Mouse (Mus musculus) midbrain, embryonic 10.5 days (tissue): ENCODE results near the gene Lypd6. TPM values are rescaled to one million over a fixed set of nuclear protein-coding genes. Genes with fewer than 3 reads are reported as not detected.
A peak's percentile ranks its signal among the peaks of the same experiment; 100 is the strongest.

Source experiments
- DNase-seq: peaks from one replicate; pipeline ENCODE4 v3.0.0-alpha.2; 2017; ENCODE audit warnings: low spot score
- H3K27ac ChIP-seq: fragments of 300-500 bp; sonication (generic); replicated peaks from 2 replicates; pipeline ENCODE4 v1.5.1; 2016; ENCODE audit warnings: mild to moderate bottlenecking
- H3K27me3 ChIP-seq: fragments of 300-500 bp; sonication (generic); 2 replicates; pipeline ENCODE4 v1.6.1; 2016; ENCODE audit warnings: low read depth, mild to moderate bottlenecking; ENCODE audit not compliant: poor library complexity, severe bottlenecking
- H3K36me3 ChIP-seq: fragments of 300-500 bp; sonication (generic); 2 replicates; pipeline ENCODE4 v1.6.1; 2016; ENCODE audit warnings: mild to moderate bottlenecking, moderate library complexity
- H3K4me1 ChIP-seq: fragments of 300-500 bp; sonication (generic); 2 replicates; pipeline ENCODE4 v1.6.1; 2016
- H3K4me3 ChIP-seq: fragments of 300-500 bp; sonication (generic); 2 replicates; pipeline ENCODE4 v1.5.1; 2016; ENCODE audit warnings: mild to moderate bottlenecking, moderate library complexity
- H3K9me3 ChIP-seq: fragments of 300-500 bp; sonication (generic); replicated peaks from 2 replicates; pipeline ENCODE4 v1.6.1; 2016; ENCODE audit warnings: mild to moderate bottlenecking
- WGBS: fragments of 180-500 bp; shearing (Covaris S2); methylation state at CpG from one replicate; pipeline ENCODE4 v1.1.7; 2016; 5-methylcytosine and 5-hydroxymethylcytosine counted together
- polyA plus RNA-seq: library from polyadenylated mRNA; unstranded; fragments of >200 nt; fragmentation: Nextera tagmentation; extraction: Ambion mirVana; gene quantifications from 2 replicates; pipeline ENCODE4 v1.2.1, GENCODE M21; 2016

Lypd6 gene
- polyA plus RNA-seq, 1 experiment from 2014 or later, result 4.3 TPM

DNA sequence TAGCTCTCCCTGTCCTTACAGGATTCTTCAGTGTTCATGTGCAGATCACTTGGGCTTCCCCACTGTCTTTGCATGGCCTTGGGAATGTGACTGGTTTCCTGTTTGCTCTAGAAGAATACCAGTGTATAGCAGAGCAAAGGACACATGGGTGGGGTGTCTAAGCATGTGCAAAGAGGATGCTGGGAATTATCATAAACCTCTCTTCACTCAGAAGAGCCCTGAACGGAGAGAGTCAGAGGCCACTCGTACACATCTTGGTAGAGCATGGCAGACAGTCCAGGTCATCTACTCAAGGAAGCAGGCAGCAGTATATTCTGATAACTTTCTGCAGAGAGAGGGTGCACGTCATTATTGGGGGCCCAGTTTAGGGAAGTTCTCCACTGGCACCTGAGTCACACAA, 122.6 kb downstream of the Lypd6 start:
- WGBS, result 84% methylated on average over 3 of the region's 3 CpGs
- Histone ChIP-seq H3K27me3 (no peaks in the 10 kb centered on the region), H3K4me1 (no peaks in the 10 kb centered on the region), H3K9me3 (no peaks in the 10 kb centered on the region), H3K27ac (no peak overlapping the region), H3K4me3 (no peak overlapping the region), H3K36me3 (no peaks in the 10 kb centered on the region)
- DNase-seq, result no peak

GRCm38 (mm10) chr2:50196681-50197080, 130.5 kb downstream of the Lypd6 start:
- Histone ChIP-seq H3K9me3 (no peaks in the 10 kb centered on the region), H3K27ac (no peak overlapping the region), H3K4me1 (no peaks in the 10 kb centered on the region), H3K27me3 (no peaks in the 10 kb centered on the region), H3K36me3 (no peaks in the 10 kb centered on the region), H3K4me3 (no peak overlapping the region)
- 97% methylated on average over 1 of the region's 1 CpGs for WGBS
- DNase-seq, result no peak

DNA sequence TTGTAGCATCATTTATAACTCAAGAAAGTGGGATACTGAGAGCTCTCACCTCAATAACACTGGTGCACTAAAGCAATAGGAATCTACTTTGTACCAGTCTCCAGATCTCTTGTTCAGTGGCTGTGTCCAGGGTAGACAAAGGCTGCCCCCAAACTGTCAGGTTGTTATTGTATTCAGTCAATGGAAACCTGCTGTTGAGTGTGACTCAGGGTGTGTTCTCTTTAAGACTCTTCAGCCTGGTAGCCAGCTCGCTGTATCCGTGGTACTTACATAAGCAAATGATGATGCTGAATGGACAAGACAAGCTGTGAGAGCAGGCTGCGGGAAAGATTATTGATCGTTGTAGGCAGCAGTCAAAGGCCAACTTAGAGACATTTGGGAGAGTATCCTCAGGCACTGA, 131.6 kb downstream of the Lypd6 start:
- no peaks in the 10 kb centered on the region for H3K36me3 ChIP-seq
- H3K9me3 ChIP-seq, result no peaks in the 10 kb centered on the region
- no peaks in the 10 kb centered on the region for H3K4me1 ChIP-seq
- H3K27ac ChIP-seq, result no peak overlapping the region
- WGBS, result 85% methylated on average over 4 of the region's 4 CpGs
- no peaks in the 10 kb centered on the region for H3K27me3 ChIP-seq
- H3K4me3 ChIP-seq, result no peak overlapping the region
- DNase-seq, result no peak

DNA sequence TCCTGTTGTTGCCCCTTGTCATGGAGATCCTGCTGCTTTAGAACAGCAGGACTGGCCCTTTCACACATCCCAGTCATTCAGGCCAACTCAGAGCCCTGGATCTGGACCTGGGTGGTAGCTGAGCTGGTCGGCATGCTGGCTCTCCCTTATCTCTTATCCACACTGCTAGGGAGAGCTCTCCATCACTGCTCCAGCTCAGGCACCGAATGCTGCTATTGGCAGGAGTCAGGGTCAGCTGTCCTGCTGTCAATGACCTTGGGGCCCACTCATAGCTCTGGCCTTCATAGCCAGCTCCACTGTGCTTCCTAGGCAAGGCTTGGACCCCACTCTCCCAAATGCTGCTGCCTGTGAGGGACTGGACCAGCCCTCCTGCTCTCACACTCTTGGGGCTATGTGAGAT, 134.3 kb downstream of the Lypd6 start:
- no peak for DNase-seq
- Histone ChIP-seq H3K9me3 (no peaks in the 10 kb centered on the region), H3K4me1 (no peaks in the 10 kb centered on the region), H3K27ac (0 out of 2 replicates have a peak overlapping the region, but pooled peaks have one; percentile 3), H3K27me3 (no peaks in the 10 kb centered on the region), H3K4me3 (no peak overlapping the region), H3K36me3 (no peaks in the 10 kb centered on the region)
- 69% methylated on average over 2 of the region's 2 CpGs for WGBS

DNA sequence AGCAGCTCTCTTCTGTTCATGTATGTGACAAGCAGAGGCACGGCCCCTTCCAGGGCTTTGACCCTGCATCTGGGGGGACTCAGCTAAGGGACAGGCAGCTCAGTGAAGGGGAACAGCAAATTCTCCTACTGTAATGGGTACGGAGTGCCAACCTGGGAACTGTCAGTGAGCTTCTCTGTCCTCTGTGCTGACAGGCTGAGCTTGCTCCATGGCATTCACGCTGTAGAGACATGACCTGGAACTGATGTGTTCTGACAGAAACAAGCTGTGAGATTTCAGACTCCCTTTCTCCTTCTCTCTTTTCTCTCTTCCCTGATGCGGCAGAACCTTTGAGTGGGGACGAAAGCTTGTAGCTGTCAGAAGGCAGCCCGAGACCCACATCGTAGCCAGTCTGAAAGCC, 154.3 kb downstream of the Lypd6 start:
- Histone ChIP-seq H3K4me1 (peaks cover 5% of the 10 kb centered on the region; the same call in 1 of the 2 replicates), H3K9me3 (no peaks in the 10 kb centered on the region), H3K36me3 (no peaks in the 10 kb centered on the region), H3K27me3 (no peaks in the 10 kb centered on the region), H3K4me3 (no peak overlapping the region), H3K27ac (no peak overlapping the region)
- DNase-seq, result peak; percentile 16
- WGBS, result 73% methylated on average over 7 of the region's 7 CpGs

- WGBS, result 88% methylated on average over 4 of the region's 4 CpGs
- H3K36me3 ChIP-seq, result no peaks in the 10 kb centered on the region
- no peaks in the 10 kb centered on the region for H3K27me3 ChIP-seq
- H3K4me3 ChIP-seq, result no peak overlapping the region
- H3K9me3 ChIP-seq, result no peaks in the 10 kb centered on the region
- DNase-seq, result no peak
- peaks cover 5% of the 10 kb centered on the region; the same call in 1 of the 2 replicates for H3K4me1 ChIP-seq
- no peak overlapping the region for H3K27ac ChIP-seq
These were observed 158.8 kb downstream of the Lypd6 start for GRCm38 (mm10) chr2:50225019-50225418.

- Histone ChIP-seq H3K4me3 (no peak overlapping the region), H3K9me3 (peaks cover 1% of the 10 kb centered on the region; the same call in 1 of the 2 replicates), H3K27me3 (no peaks in the 10 kb centered on the region), H3K36me3 (no peaks in the 10 kb centered on the region), H3K27ac (no peak overlapping the region), H3K4me1 (no peaks in the 10 kb centered on the region)
- 82% methylated on average over 8 of the region's 8 CpGs for WGBS
- no peak for DNase-seq
These were observed 167.3 kb downstream of the Lypd6 start for GRCm38 (mm10) chr2:50233491-50233890.

Other genes with a start within 250 kb of the Lypd6 start
- gene Mmadhc, start 230.4 kb downstream of the Lypd6 start, polyA plus RNA-seq, result 166 and 170 TPM in 2 replicates